Mouse (Mus musculus) neural tube, embryonic 14.5 days (tissue): ENCODE data around the gene Upk3a. TPM values are rescaled to one million over a fixed set of nuclear protein-coding genes. Genes with fewer than 3 reads are reported as not detected.

Experiments used
- ATAC-seq: fragments of 200-750 bp; cut with Nextera tagmentation; 2 replicates; pipeline ENCODE4 v1.8.0; 2017; ENCODE audit warnings: low read depth, mild to moderate bottlenecking, moderate TSS enrichment, moderate library complexity
- H3K27ac ChIP-seq: fragments of 300-500 bp; sonication (generic); 2 replicates; pipeline ENCODE4 v1.5.1; 2014; ENCODE audit warnings: low read depth, mild to moderate bottlenecking, control low read depth, low read length, moderate library complexity, mixed read lengths
- H3K27me3 ChIP-seq: fragments of 300-500 bp; sonication (generic); 2 replicates; pipeline ENCODE4 v1.6.1; 2014; ENCODE audit warnings: low read length; ENCODE audit not compliant: control insufficient read depth, insufficient read depth
- H3K36me3 ChIP-seq: fragments of 300-500 bp; sonication (generic); 2 replicates; pipeline ENCODE4 v1.6.1; 2014; ENCODE audit warnings: low read length, mixed read lengths; ENCODE audit not compliant: control insufficient read depth, insufficient read depth
- H3K4me1 ChIP-seq: fragments of 300-500 bp; sonication (generic); 2 replicates; pipeline ENCODE4 v1.6.1; 2014; ENCODE audit warnings: low read length; ENCODE audit not compliant: control insufficient read depth, insufficient read depth
- H3K4me2 ChIP-seq: fragments of 300-500 bp; sonication (generic); 2 replicates; pipeline ENCODE4 v1.6.1; 2014; ENCODE audit warnings: mild to moderate bottlenecking, low read depth, low read length, control low read depth
- H3K4me3 ChIP-seq: fragments of 300-500 bp; sonication (generic); 2 replicates; pipeline ENCODE4 v1.5.1; 2014; ENCODE audit warnings: low read depth, low read length, control low read depth, mixed read lengths
- H3K9ac ChIP-seq: fragments of 300-500 bp; sonication (generic); replicated peaks from 2 replicates; pipeline ENCODE4 v1.6.1; 2014; ENCODE audit warnings: low read depth, mild to moderate bottlenecking, control low read depth, low read length, mixed read lengths
- H3K9me3 ChIP-seq: fragments of 300-500 bp; sonication (generic); 2 replicates; pipeline ENCODE4 v1.6.1; 2016; ENCODE audit warnings: low read length; ENCODE audit not compliant: control insufficient read depth
- WGBS: fragments of 180-500 bp; shearing (Covaris S2); extraction: QIAGEN DNeasy Blood & Tissue Kit; methylation state at CpG from one replicate; pipeline ENCODE4 v1.1.7; 2014; 5-methylcytosine and 5-hydroxymethylcytosine counted together
- polyA plus RNA-seq: library from polyadenylated mRNA; unstranded; fragments of >200 nt; fragmentation: Nextera tagmentation; extraction: Ambion mirVana; gene quantifications from 2 replicates; pipeline ENCODE4 v1.2.1, GENCODE M21; 2014

The Upk3a gene
- polyA plus RNA-seq = 0.58 and 0.88 TPM in 2 replicates

GRCm38 (mm10) chr15:85016951-85017664 is at the start of gene Upk3a:
TSS of gene Upk3a (plus strand) at chr15:85017141.
- peak within 1 kb of the TSS; percentile 21 for H3K4me2 ChIP-seq
- 6% methylated on average over 21 of the region's 21 CpGs for WGBS
- no peak within 1 kb of the TSS for H3K4me3 ChIP-seq
- H3K27ac ChIP-seq = no peak within 1 kb of the TSS
- no peaks in the 10 kb centered on the region for H3K36me3 ChIP-seq
- no peaks in the 10 kb centered on the region for H3K9me3 ChIP-seq
- H3K9ac ChIP-seq = no peak within 1 kb of the TSS
- no peak for ATAC-seq
- H3K27me3 ChIP-seq = no peaks in the 10 kb centered on the region
- no peaks in the 10 kb centered on the region for H3K4me1 ChIP-seq

GRCm38 (mm10) chr15:84968534-84968933 is 48.4 kb upstream of the Upk3a start:
- Histone ChIP-seq H3K4me2 (no peak overlapping the region), H3K4me3 (no peak overlapping the region), H3K27ac (no peak overlapping the region), H3K27me3 (no peaks in the 10 kb centered on the region), H3K9ac (no peak overlapping the region), H3K36me3 (no peaks in the 10 kb centered on the region), H3K9me3 (no peaks in the 10 kb centered on the region), H3K4me1 (peaks cover 6% of the 10 kb centered on the region)
- 92% methylated on average over 4 of the region's 4 CpGs for WGBS
- no peak for ATAC-seq

GRCm38 (mm10) chr15:84972860-84973543 is 43.9 kb upstream of the Upk3a start:
- H3K4me3 ChIP-seq = no peak overlapping the region
- H3K36me3 ChIP-seq = no peaks in the 10 kb centered on the region
- no peak overlapping the region for H3K9ac ChIP-seq
- no peak for ATAC-seq
- H3K27ac ChIP-seq = no peak overlapping the region
- H3K4me1 ChIP-seq = peaks cover 21% of the 10 kb centered on the region
- H3K27me3 ChIP-seq = no peaks in the 10 kb centered on the region
- no peak overlapping the region for H3K4me2 ChIP-seq
- WGBS = 45% methylated on average over 8 of the region's 8 CpGs
- no peaks in the 10 kb centered on the region for H3K9me3 ChIP-seq

DNA sequence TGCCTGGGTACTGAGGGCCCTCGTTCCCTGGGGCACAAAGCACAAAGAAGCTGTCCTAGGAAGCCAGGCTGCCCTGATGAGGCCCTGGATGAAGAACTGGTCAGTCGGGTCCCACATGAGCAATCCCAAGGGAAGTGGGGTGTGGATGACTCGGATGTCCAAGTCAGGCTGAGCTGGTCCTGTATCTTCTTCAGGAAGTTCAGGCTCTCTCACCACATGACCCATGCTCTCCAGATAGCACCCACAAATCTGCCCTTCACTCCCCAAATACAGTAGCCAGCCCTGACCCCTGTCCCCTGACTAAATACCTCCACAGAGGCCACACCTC is 43.4 kb upstream of the Upk3a start:
- no peak overlapping the region for H3K4me2 ChIP-seq
- no peak for ATAC-seq
- peaks cover 21% of the 10 kb centered on the region for H3K4me1 ChIP-seq
- H3K36me3 ChIP-seq = no peaks in the 10 kb centered on the region
- H3K4me3 ChIP-seq = no peak overlapping the region
- no peaks in the 10 kb centered on the region for H3K9me3 ChIP-seq
- 3% methylated on average over 3 of the region's 3 CpGs for WGBS
- H3K9ac ChIP-seq = no peak overlapping the region
- H3K27ac ChIP-seq = no peak overlapping the region
- no peaks in the 10 kb centered on the region for H3K27me3 ChIP-seq

- no peak overlapping the region for H3K9ac ChIP-seq
- H3K4me2 ChIP-seq = no peak overlapping the region
- no peaks in the 10 kb centered on the region for H3K27me3 ChIP-seq
- H3K27ac ChIP-seq = no peak overlapping the region
- ATAC-seq = no peak
- H3K36me3 ChIP-seq = no peaks in the 10 kb centered on the region
- no peaks in the 10 kb centered on the region for H3K9me3 ChIP-seq
- 31% methylated on average over 4 of the region's 4 CpGs for WGBS
- peaks cover 21% of the 10 kb centered on the region for H3K4me1 ChIP-seq
- H3K4me3 ChIP-seq = no peak overlapping the region
Measured at GRCm38 (mm10) chr15:84975729-84976128, 41.2 kb upstream of the Upk3a start.

DNA sequence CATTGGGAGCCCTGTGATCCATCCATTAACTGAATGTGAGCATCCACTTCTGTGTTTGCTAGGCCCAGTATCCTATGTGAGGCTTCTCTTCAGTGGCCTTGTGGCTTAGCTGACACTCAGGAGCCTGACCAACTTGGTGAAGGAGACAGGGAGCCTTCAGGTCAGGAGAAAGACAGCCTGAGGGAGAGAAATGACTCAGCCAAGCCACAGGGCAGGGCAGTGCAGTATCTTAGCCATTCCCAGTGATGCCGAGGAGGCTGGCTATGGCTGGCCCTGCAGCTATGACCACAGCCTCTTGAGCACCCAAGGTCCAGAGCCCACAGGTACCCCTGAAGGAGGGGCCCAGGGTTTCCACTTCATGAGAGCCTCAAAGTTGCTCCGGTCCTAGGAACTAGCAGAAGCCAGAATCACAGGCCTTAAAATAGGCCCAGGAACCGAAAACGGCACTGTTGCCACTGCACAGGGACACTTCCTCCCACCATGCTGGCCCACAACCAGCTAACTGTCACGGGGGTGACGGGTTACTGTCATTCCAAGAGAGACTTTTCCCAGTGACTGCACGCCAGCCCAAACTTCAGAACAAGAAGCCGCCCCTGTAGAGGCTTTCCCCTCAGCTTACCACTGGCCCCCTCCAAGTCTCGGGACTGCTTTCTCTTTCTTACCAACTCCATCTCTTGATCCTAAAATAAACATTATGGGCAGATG is 35.2 kb upstream of the Upk3a start:
- 85% methylated on average over 9 of the region's 9 CpGs for WGBS
- Histone ChIP-seq H3K4me2 (no peak overlapping the region), H3K9me3 (no peaks in the 10 kb centered on the region), H3K27me3 (no peaks in the 10 kb centered on the region), H3K4me3 (no peak overlapping the region), H3K36me3 (no peaks in the 10 kb centered on the region), H3K27ac (no peak overlapping the region), H3K9ac (no peak overlapping the region), H3K4me1 (peaks cover 27% of the 10 kb centered on the region)
- ATAC-seq = no peak

DNA sequence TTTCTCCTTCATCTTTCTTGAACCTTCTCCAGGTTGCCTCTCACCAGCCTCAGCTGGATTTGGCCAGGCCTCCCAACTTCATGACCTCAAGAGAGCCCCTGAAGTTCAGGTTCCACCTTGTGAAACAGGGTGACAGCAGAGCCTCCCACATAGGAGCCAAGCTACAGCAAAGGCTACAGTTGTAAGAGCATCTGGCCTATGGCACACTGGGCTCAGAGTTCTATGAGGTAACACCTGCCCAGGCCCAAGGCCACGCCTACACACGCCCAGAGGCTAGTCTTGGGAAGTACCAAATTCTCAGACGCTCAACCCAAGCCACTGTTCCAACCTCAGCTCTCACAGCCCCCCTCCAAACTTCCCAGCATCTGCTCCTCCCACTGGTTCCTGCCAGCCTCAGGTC is 34.1 kb upstream of the Upk3a start:
- Histone ChIP-seq H3K27me3 (no peaks in the 10 kb centered on the region), H3K9me3 (no peaks in the 10 kb centered on the region), H3K27ac (no peak overlapping the region), H3K4me3 (no peak overlapping the region), H3K4me2 (no peak overlapping the region), H3K36me3 (no peaks in the 10 kb centered on the region), H3K4me1 (peaks cover 25% of the 10 kb centered on the region), H3K9ac (no peak overlapping the region)
- no peak for ATAC-seq
- WGBS = 83% methylated on average over 3 of the region's 3 CpGs

GRCm38 (mm10) chr15:84983721-84984120 is 33.2 kb upstream of the Upk3a start:
- WGBS = 91% methylated on average over 7 of the region's 7 CpGs
- Histone ChIP-seq H3K9ac (no peak overlapping the region), H3K4me3 (no peak overlapping the region), H3K9me3 (no peaks in the 10 kb centered on the region), H3K4me1 (peaks cover 25% of the 10 kb centered on the region), H3K27me3 (no peaks in the 10 kb centered on the region), H3K36me3 (no peaks in the 10 kb centered on the region), H3K27ac (no peak overlapping the region), H3K4me2 (no peak overlapping the region)
- ATAC-seq = no peak
